Mouse (Mus musculus): ENCODE data around the gene Scn11a. TPM values are rescaled to one million over a fixed set of nuclear protein-coding genes. Genes with fewer than 3 reads are reported as not detected.
A peak's percentile ranks its signal among the peaks of the same experiment; 100 is the strongest.

Scn11a gene
- total and polyA plus RNA-seq, 3 experiments: 0.13 to 0.54 (median 0.13) TPM

DNA sequence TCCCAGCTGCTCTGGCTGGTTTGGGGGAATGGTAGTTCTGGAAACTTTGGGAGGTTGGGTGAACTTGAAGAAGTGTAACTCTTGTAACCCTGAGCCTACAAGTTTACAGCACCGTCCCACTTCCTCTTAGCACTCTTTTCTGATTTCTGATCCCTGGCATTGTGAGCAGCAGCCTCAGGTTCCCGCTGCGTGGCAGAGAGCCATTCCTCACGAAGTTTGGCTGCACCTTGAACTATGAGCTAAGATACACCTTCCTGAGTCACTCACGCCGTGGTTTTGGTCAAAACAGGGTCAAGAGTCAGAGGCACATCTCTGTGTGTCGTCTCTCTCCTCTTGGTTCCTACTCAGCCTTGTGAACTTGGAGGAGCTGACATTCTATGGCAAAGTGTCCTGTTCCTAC is 48.6 kb downstream of the Scn11a start:
- H3K79me2 ChIP-seq (replicated peaks; ENCODE audit: control insufficient read depth, extremely low read depth, insufficient read depth, poor library complexity, severe bottlenecking): no peaks in the 10 kb centered on the region
- H3K27me3 ChIP-seq (replicated peaks): no peaks in the 10 kb centered on the region
- H3K4me2 ChIP-seq (ENCODE audit: insufficient read depth, low read depth, poor library complexity, severe bottlenecking): no peak overlapping the region
- H3K36me3 ChIP-seq (replicated peaks in 1 of 2; ENCODE audit: control insufficient read depth in 1 of 2, insufficient read depth in 1 of 2, low read length in 1 of 2): no peaks in the 10 kb centered on the region
- no peak overlapping the region for H3K4me3 ChIP-seq (replicated peaks in 1 of 3; ENCODE audit: low read depth in 2 of 3, low read length in 2 of 3, poor library complexity in 1 of 3)
- peaks cover 3% of the 10 kb centered on the region for H3K9me3 ChIP-seq (replicated peaks; ENCODE audit: low read length)
- dilution Hi-C loops (cut with MboI; ENCODE audit: extremely low pct_ligation_motif_present, extremely low pct_unique_long_range_greater_than_20kb, low sequenced_read_pairs): no loop called here
- in situ Hi-C loops (cut with MboI; ENCODE audit: low pct_ligation_motif_present, low pct_unique_long_range_greater_than_20kb, low sequenced_read_pairs): no loop called here
- H3K9ac ChIP-seq (ENCODE audit: insufficient read depth, low read depth): no peak overlapping the region
- no peaks in the 10 kb centered on the region for H3K4me1 ChIP-seq (ENCODE audit: control insufficient read depth in 1 of 2, insufficient read depth in 2 of 2)
- no peak for DNase-seq (ENCODE audit: extremely low read depth)
- no peak overlapping the region for H3K27ac ChIP-seq (ENCODE audit: insufficient read depth, low read depth)
- TF ChIP-seq NRF1 (IDR thresholded peaks at IDR 0.05; ENCODE audit: low read depth, low read length) (no peak), SIN3A (IDR thresholded peaks at IDR 0.05; ENCODE audit: low read length) (no peak), ZMIZ1 (IDR thresholded peaks at IDR 0.05; ENCODE audit: low read depth, low read length) (no peak)

DNA sequence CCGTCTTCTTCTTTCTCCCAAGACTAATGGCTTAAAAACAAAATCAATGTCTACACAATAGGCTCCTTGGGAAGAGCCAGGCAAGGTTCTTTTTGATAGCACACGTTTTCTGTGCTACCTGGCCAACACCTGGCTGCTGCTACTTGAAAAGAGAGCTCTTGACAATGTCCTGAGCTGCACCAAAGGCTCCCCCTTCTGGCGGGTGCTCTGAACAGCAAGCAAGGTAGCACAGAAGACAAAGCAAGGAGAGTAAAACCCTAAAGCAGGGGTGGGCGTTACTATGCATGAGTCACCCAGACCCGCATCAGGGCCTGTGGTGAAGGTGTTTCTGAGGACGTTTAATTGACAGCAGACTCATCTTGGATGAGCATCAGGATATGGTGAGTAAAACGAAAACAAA is 56.7 kb downstream of the Scn11a start:
- no peak overlapping the region for H3K4me2 ChIP-seq (ENCODE audit: insufficient read depth, low read depth, poor library complexity, severe bottlenecking)
- no peak overlapping the region for H3K27ac ChIP-seq (ENCODE audit: insufficient read depth, low read depth)
- no peaks in the 10 kb centered on the region for H3K27me3 ChIP-seq (replicated peaks)
- no peak for TF ChIP-seq ZNF384 (IDR thresholded peaks at IDR 0.05; ENCODE audit: low read depth, low read length)
- no peak for TF ChIP-seq HCFC1 (IDR thresholded peaks at IDR 0.05; ENCODE audit: low read depth, low read length)
- no peak for TF ChIP-seq JUND (conservative IDR thresholded peaks at IDR 0.05; ENCODE audit: low read depth, low read length)
- TF ChIP-seq RAD21 (IDR thresholded peaks at IDR 0.05; ENCODE audit: low read depth, low read length): peak; percentile 57
- no peak for TF ChIP-seq ETS1 (conservative IDR thresholded peaks at IDR 0.05; ENCODE audit: low read depth, low read length)
- no peak for TF ChIP-seq GABPA (IDR thresholded peaks at IDR 0.05; ENCODE audit: insufficient replicate concordance, low read depth, low read length)
- peak; percentile 55 for TF ChIP-seq SMC3 (IDR thresholded peaks at IDR 0.05; ENCODE audit: low read depth, low read length)
- peak; percentile 44 to 74; a peak in 3 of 4 replicates for TF ChIP-seq CTCF (conservative IDR thresholded peaks at IDR 0.05 in 1 of 2, IDR thresholded peaks at IDR 0.05 in 1 of 2; ENCODE audit: low read depth in 2 of 2, low read length in 2 of 2)
- TF ChIP-seq ZMIZ1 (IDR thresholded peaks at IDR 0.05; ENCODE audit: low read depth, low read length): no peak
- no peak for TF ChIP-seq CHD1 (IDR thresholded peaks at IDR 0.05; ENCODE audit: low read depth, low read length)
- no peak for TF ChIP-seq MXI1 (IDR thresholded peaks at IDR 0.05; ENCODE audit: low read depth, low read length)
- H3K9me3 ChIP-seq (replicated peaks; ENCODE audit: low read length): no peaks in the 10 kb centered on the region
- H3K36me3 ChIP-seq (replicated peaks in 1 of 2; ENCODE audit: control insufficient read depth in 1 of 2, insufficient read depth in 1 of 2, low read length in 1 of 2): no peaks in the 10 kb centered on the region
- in situ Hi-C loops (cut with MboI; ENCODE audit: low pct_ligation_motif_present, low pct_unique_long_range_greater_than_20kb, low sequenced_read_pairs): no loop called here
- H3K9ac ChIP-seq (ENCODE audit: insufficient read depth, low read depth): no peak overlapping the region
- peak; percentile 62 for DNase-seq (ENCODE audit: extremely low read depth)
- dilution Hi-C loops (cut with MboI; ENCODE audit: extremely low pct_ligation_motif_present, extremely low pct_unique_long_range_greater_than_20kb, low sequenced_read_pairs): no loop called here
- H3K4me3 ChIP-seq (replicated peaks in 1 of 3; ENCODE audit: low read depth in 2 of 3, low read length in 2 of 3, poor library complexity in 1 of 3): no peak overlapping the region
- H3K79me2 ChIP-seq (replicated peaks; ENCODE audit: control insufficient read depth, extremely low read depth, insufficient read depth, poor library complexity, severe bottlenecking): no peaks in the 10 kb centered on the region
- H3K4me1 ChIP-seq (ENCODE audit: control insufficient read depth in 1 of 2, insufficient read depth in 2 of 2): peaks cover 2 to 11% of the 10 kb centered on the region in 2 experiments; a peak in 2 of 4 replicates

DNA sequence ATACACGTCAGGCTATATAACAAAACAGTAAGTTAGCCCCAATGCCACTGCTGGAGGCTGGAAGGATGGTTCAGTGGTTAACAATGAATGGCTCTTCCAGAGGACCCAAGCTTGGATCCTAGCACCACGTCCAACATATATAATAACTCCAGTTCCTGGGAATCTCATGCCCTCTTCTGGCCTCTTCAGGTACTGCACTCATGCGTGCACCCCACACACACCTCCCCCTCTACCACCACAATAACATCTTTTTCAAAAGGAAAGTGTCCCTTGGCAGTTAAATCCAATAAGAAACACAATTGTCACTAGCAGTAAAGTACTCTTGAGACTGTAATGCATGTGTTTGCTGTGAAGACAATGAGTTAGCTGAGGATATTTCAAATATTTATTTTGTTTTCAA is 65.0 kb downstream of the Scn11a start:
- Histone ChIP-seq H3K4me1 (ENCODE audit: control insufficient read depth in 1 of 2, insufficient read depth in 2 of 2) (no peaks in the 10 kb centered on the region), H3K9ac (ENCODE audit: insufficient read depth, low read depth) (no peak overlapping the region), H3K4me3 (replicated peaks in 1 of 3; ENCODE audit: low read depth in 2 of 3, low read length in 2 of 3, poor library complexity in 1 of 3) (no peak overlapping the region), H3K79me2 (replicated peaks; ENCODE audit: control insufficient read depth, extremely low read depth, insufficient read depth, poor library complexity, severe bottlenecking) (no peaks in the 10 kb centered on the region), H3K27ac (ENCODE audit: insufficient read depth, low read depth) (no peak overlapping the region), H3K4me2 (ENCODE audit: insufficient read depth, low read depth, poor library complexity, severe bottlenecking) (no peak overlapping the region), H3K27me3 (replicated peaks) (peaks cover 3% of the 10 kb centered on the region), H3K36me3 (replicated peaks in 1 of 2; ENCODE audit: control insufficient read depth in 1 of 2, insufficient read depth in 1 of 2, low read length in 1 of 2) (no peaks in the 10 kb centered on the region), H3K9me3 (replicated peaks; ENCODE audit: low read length) (peaks cover 8% of the 10 kb centered on the region)
- TF ChIP-seq NELFE (IDR thresholded peaks at IDR 0.05; ENCODE audit: low read depth, low read length) (no peak), IRF4 (IDR thresholded peaks at IDR 0.05; ENCODE audit: low read depth, low read length) (no peak), ZC3H11A (IDR thresholded peaks at IDR 0.05; ENCODE audit: low read depth, low read length) (no peak), CHD1 (IDR thresholded peaks at IDR 0.05; ENCODE audit: low read depth, low read length) (no peak), POLR2AphosphoS2 (IDR thresholded peaks at IDR 0.05; ENCODE audit: low read depth, low read length) (no peak), PAX5 (IDR thresholded peaks at IDR 0.05; ENCODE audit: low read length) (no peak), ELF1 (IDR thresholded peaks at IDR 0.05; ENCODE audit: low read depth, low read length) (no peak), SIN3A (IDR thresholded peaks at IDR 0.05; ENCODE audit: low read length) (no peak), RCOR1 (conservative IDR thresholded peaks at IDR 0.05; ENCODE audit: low read depth, low read length) (no peak)
- DNase-seq (ENCODE audit: extremely low read depth): no peak
- in situ Hi-C loops (cut with MboI; ENCODE audit: low pct_ligation_motif_present, low pct_unique_long_range_greater_than_20kb, low sequenced_read_pairs): no loop called here
- dilution Hi-C loops (cut with MboI; ENCODE audit: extremely low pct_ligation_motif_present, extremely low pct_unique_long_range_greater_than_20kb, low sequenced_read_pairs): no loop called here

Data from CH12.LX (cell line).